Mouse (Mus musculus) liver, postnatal 0 days (tissue): ENCODE results near the gene Sowahb.

Source experiments
- CTCF ChIP-seq: sonication (generic); IDR thresholded peaks from 2 replicates; pipeline ENCODE4 v1.5.1; 2016; ENCODE audit warnings: antibody characterized with exemption, low read depth
- EP300 ChIP-seq: IDR thresholded peaks from 2 replicates; pipeline ENCODE4 v1.6.1; 2016; ENCODE audit warnings: antibody characterized with exemption, low read depth, mild to moderate bottlenecking

DNA sequence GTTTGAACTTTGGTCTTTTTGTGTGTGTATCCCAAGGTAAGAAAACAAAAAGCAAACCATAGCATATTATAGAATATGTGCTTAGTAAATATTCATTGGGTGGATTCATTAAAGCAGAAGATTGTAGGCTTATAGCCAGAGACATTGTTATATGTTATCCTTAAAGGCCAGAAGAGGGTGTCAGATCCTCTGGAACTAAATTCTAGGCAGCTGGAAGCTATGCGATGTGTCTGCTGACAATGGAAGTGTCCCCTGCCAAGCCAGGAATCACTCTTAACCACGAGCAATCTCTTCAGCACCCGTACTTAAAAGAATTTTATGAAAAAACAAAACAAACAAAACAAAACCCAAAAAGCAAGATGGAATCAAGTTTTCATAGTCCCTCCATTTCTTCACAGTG, 27.1 kb downstream of the Sowahb start:
- TF ChIP-seq CTCF (no peak), EP300 (no peak)
